Comparison of ENCODE assay signal across 19 mouse cellular contexts in the genomic region with DNA sequence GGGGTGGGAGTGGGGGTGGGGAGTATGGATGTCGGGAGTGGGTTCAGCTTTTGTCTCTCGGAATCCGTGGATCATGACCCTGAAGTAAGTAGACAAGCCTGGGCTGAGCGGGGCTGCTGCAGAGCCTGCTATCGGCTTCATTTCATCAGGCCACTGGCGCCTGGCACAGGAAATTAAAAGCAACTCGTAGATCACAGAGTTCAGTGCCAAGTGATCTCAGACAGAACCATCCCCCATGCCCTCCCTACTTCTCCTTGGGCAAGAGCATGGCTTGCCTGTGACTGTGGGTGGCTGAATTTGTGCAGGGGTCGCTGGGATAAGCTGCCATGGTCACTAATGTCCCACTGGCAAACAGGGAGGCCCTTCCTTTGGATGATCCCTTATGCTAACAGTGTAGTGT.
DNase-seq lines count a peak whose midpoint lies in the region; ATAC-seq lines count a peak whose summit lies in the region.
"Had no signal": no experiment of that assay in that cellular context is flagged by ENCODE, and none has a peak within 500 bp of the region (broad histone marks: within the 10 kb centered on the region; RNA-seq: fewer than 3 reads in every experiment).

No protein-coding gene starts in this region.

- no peak overlapping the region for H3K27ac ChIP-seq in embryonic facial prominence, embryonic 15.5 days (replicated peaks)
- H3K27ac ChIP-seq in embryonic facial prominence, embryonic 10.5 days (replicated peaks): no peak overlapping the region
- H3K27ac ChIP-seq: embryonic facial prominence, embryonic 13.5 days; forebrain, embryonic 12.5 days; intestine, embryonic 15.5 days; limb, embryonic 12.5 days; liver, embryonic 15.5 days had no signal

- no peaks in the 10 kb centered on the region for H3K4me1 ChIP-seq in embryonic facial prominence, embryonic 15.5 days
- no peaks in the 10 kb centered on the region for H3K4me1 ChIP-seq in embryonic facial prominence, embryonic 10.5 days
- H3K4me1 ChIP-seq: embryonic facial prominence, embryonic 13.5 days; forebrain, embryonic 12.5 days; intestine, embryonic 15.5 days; limb, embryonic 12.5 days; liver, embryonic 15.5 days had no signal

- H3K9ac ChIP-seq in embryonic facial prominence, embryonic 15.5 days: no peak overlapping the region
- H3K9ac ChIP-seq: embryonic facial prominence, embryonic 13.5 days; forebrain, embryonic 12.5 days; intestine, embryonic 15.5 days; limb, embryonic 12.5 days; liver, embryonic 15.5 days had no signal

- H3K9me3 ChIP-seq in embryonic facial prominence, embryonic 15.5 days (replicated peaks): no peaks in the 10 kb centered on the region
- no peaks in the 10 kb centered on the region for H3K9me3 ChIP-seq in embryonic facial prominence, embryonic 10.5 days
- H3K9me3 ChIP-seq: embryonic facial prominence, embryonic 13.5 days; forebrain, embryonic 12.5 days; intestine, embryonic 15.5 days; limb, embryonic 12.5 days; liver, embryonic 15.5 days had no signal

- H3K4me2 ChIP-seq in embryonic facial prominence, embryonic 15.5 days (replicated peaks): no peak overlapping the region
- H3K4me2 ChIP-seq: embryonic facial prominence, embryonic 13.5 days; forebrain, embryonic 12.5 days; intestine, embryonic 15.5 days; limb, embryonic 12.5 days; liver, embryonic 15.5 days; midbrain, embryonic 11.5 days had no signal

- no peaks in the 10 kb centered on the region for H3K36me3 ChIP-seq in embryonic facial prominence, embryonic 15.5 days
- no peaks in the 10 kb centered on the region for H3K36me3 ChIP-seq in embryonic facial prominence, embryonic 10.5 days (replicated peaks)
- H3K36me3 ChIP-seq: embryonic facial prominence, embryonic 13.5 days; forebrain, embryonic 12.5 days; intestine, embryonic 15.5 days; limb, embryonic 12.5 days; liver, embryonic 15.5 days had no signal

- 76% methylated on average over 8 of the region's 8 CpGs for WGBS in embryonic facial prominence, embryonic 15.5 days
- WGBS in embryonic facial prominence, embryonic 10.5 days: 78% methylated on average over 8 of the region's 8 CpGs

- no peak overlapping the region for H3K4me3 ChIP-seq in embryonic facial prominence, embryonic 15.5 days (replicated peaks)
- no peak overlapping the region for H3K4me3 ChIP-seq in embryonic facial prominence, embryonic 10.5 days
- H3K4me3 ChIP-seq: embryonic facial prominence, embryonic 13.5 days; forebrain, embryonic 12.5 days; intestine, embryonic 15.5 days; limb, embryonic 12.5 days; liver, embryonic 15.5 days; myocyte had no signal

- 0 out of 2 replicates have a peak, but pooled peaks have one; percentile 4 for ATAC-seq in embryonic facial prominence, embryonic 15.5 days (ENCODE audit: insufficient number of reproducible peaks, low FRiP score, low TSS enrichment, low read depth)
- ATAC-seq: intestine, embryonic 15.5 days; Patski had no signal

- no peaks in the 10 kb centered on the region for H3K27me3 ChIP-seq in embryonic facial prominence, embryonic 15.5 days
- no peaks in the 10 kb centered on the region for H3K27me3 ChIP-seq in embryonic facial prominence, embryonic 10.5 days (replicated peaks; ENCODE audit: low read depth, poor library complexity, severe bottlenecking)
- H3K27me3 ChIP-seq: embryonic facial prominence, embryonic 13.5 days; forebrain, embryonic 12.5 days; intestine, embryonic 15.5 days; limb, embryonic 12.5 days; liver, embryonic 15.5 days; Patski had no signal

- no peak for DNase-seq in embryonic facial prominence, embryonic 10.5 days (ENCODE audit: low spot score)
- DNase-seq in kidney, postnatal 4 days: peak; percentile 9 to 19
- no peak for DNase-seq in kidney, postnatal 36 days
- DNase-seq in adipocyte (ENCODE audit: low spot score): peak; percentile 46
- DNase-seq in heart, adult 9 months (ENCODE audit: low spot score in 2 of 2): peak; percentile 27 to 43
- no peak for DNase-seq in urinary bladder, postnatal 10 days (ENCODE audit: low spot score)
- DNase-seq in urinary bladder, postnatal 25 days (ENCODE audit: low spot score): no peak
- DNase-seq: gastrocnemius, postnatal 36 days; lung, postnatal 4 days; thymus, adult 18-20 months had no signal

Comparison
In these comparisons a context has a peak if more than half of its experiments do, and no peak if none do; other contexts are left out.
1. DNase-seq: peak in kidney, postnatal 4 days (2 of 2), adipocyte (single experiment) and heart, adult 9 months (2 of 2); none in embryonic facial prominence, embryonic 10.5 days (single experiment), kidney, postnatal 36 days (0 of 2), urinary bladder, postnatal 10 days (single experiment) and urinary bladder, postnatal 25 days (single experiment).